Mouse (Mus musculus): ENCODE results near the gene Atrnl1.

Gene Atrnl1

GRCm38 (mm10) chr19:58178410-58178809 lies 567.6 kb downstream of the Atrnl1 start:
- no peak for DNase-seq (ENCODE audit: inconsistent age in 2 of 2, low spot score in 1 of 2)

- DNase-seq (ENCODE audit: inconsistent age in 2 of 2, low spot score in 1 of 2): no peak
Observed at GRCm38 (mm10) chr19:58180773-58181172, 569.9 kb downstream of the Atrnl1 start.

All from adrenal gland, adult (tissue).